Mouse (Mus musculus) gastrocnemius, postnatal 25 days (tissue): ENCODE results near the gene Coa5. TPM values are rescaled to one million over a fixed set of nuclear protein-coding genes. Genes with fewer than 3 reads are reported as not detected.

Experiments
- DNase-seq: peaks from one replicate; pipeline ENCODE4 v3.0.0; 2022
- total RNA-seq, 2 experiments: library from RNA; stranded (reverse); gene quantifications; 1 replicate in 1 of 2; 2 replicates in 1 of 2; pipeline ENCODE4 v1.2.3; 2021

The Coa5 gene
- total RNA-seq, 2 experiments from 2014 or later = 93.4 to 112 TPM

- DNase-seq = no peak
Observed at GRCm38 (mm10) chr1:37430297-37430840, 466 bp upstream of the Coa5 start.

GRCm38 (mm10) chr1:37428911-37429310 lies 992 bp downstream of the Coa5 start:
- no peak for DNase-seq

GRCm38 (mm10) chr1:37427144-37427875 lies 2.6 kb downstream of the Coa5 start:
- DNase-seq = no peak

- DNase-seq = no peak
Observed at GRCm38 (mm10) chr1:37419420-37419819, 10.5 kb downstream of the Coa5 start.

GRCm38 (mm10) chr1:37415394-37415793 lies 14.5 kb downstream of the Coa5 start:
- DNase-seq = no peak

- DNase-seq = no peak
Observed at GRCm38 (mm10) chr1:37409647-37410046, 20.3 kb downstream of the Coa5 start.

GRCm38 (mm10) chr1:37408678-37409077 lies 21.2 kb downstream of the Coa5 start:
- no peak for DNase-seq

- no peak for DNase-seq
Observed at GRCm38 (mm10) chr1:37408059-37408458, 21.8 kb downstream of the Coa5 start.

GRCm38 (mm10) chr1:37407228-37407627 lies 22.7 kb downstream of the Coa5 start:
- no peak for DNase-seq

- no peak for DNase-seq
Observed at GRCm38 (mm10) chr1:37405137-37405536, 24.8 kb downstream of the Coa5 start.

GRCm38 (mm10) chr1:37401687-37402086 lies 28.2 kb downstream of the Coa5 start:
- no peak for DNase-seq

GRCm38 (mm10) chr1:37399734-37400133 lies 30.2 kb downstream of the Coa5 start:
- no peak for DNase-seq

GRCm38 (mm10) chr1:37398961-37399360 lies 30.9 kb downstream of the Coa5 start:
- no peak for DNase-seq

- no peak for DNase-seq
Observed at GRCm38 (mm10) chr1:37396481-37396880, 33.4 kb downstream of the Coa5 start.

GRCm38 (mm10) chr1:37393174-37393573 lies 36.7 kb downstream of the Coa5 start:
- no peak for DNase-seq

- DNase-seq = no peak
Observed at GRCm38 (mm10) chr1:37386448-37386971, 43.4 kb downstream of the Coa5 start.

GRCm38 (mm10) chr1:37384304-37384703 lies 45.6 kb downstream of the Coa5 start:
- DNase-seq = no peak

- no peak for DNase-seq
Observed at GRCm38 (mm10) chr1:37380913-37381312, 49.0 kb downstream of the Coa5 start.

GRCm38 (mm10) chr1:37379536-37379935 lies 50.4 kb downstream of the Coa5 start:
- no peak for DNase-seq

GRCm38 (mm10) chr1:37378095-37378494 lies 51.8 kb downstream of the Coa5 start:
- no peak for DNase-seq

GRCm38 (mm10) chr1:37376751-37377150 lies 53.2 kb downstream of the Coa5 start:
- DNase-seq = no peak

GRCm38 (mm10) chr1:37376177-37376576 lies 53.7 kb downstream of the Coa5 start:
- DNase-seq = no peak

GRCm38 (mm10) chr1:37368768-37369385 lies 61.0 kb downstream of the Coa5 start:
- no peak for DNase-seq
